Mouse (Mus musculus) neural tube, embryonic 11.5 days (tissue): ENCODE data around the gene Ccdc6. TPM values are rescaled to one million over a fixed set of nuclear protein-coding genes. Genes with fewer than 3 reads are reported as not detected.

Experiments used
- ATAC-seq: fragments of 200-750 bp; cut with Nextera tagmentation; 2 replicates; pipeline ENCODE4 v1.8.0; 2017; ENCODE audit warnings: moderate number of reproducible peaks, mild to moderate bottlenecking, moderate TSS enrichment, moderate library complexity; ENCODE audit not compliant: insufficient read depth, low FRiP score, low TSS enrichment
- DNase-seq: peaks from one replicate; pipeline ENCODE4 v3.0.0-alpha.2; 2015; ENCODE audit warnings: low spot score
- H3K27ac ChIP-seq: fragments of 300-500 bp; sonication (generic); 2 replicates; pipeline ENCODE4 v1.5.1; 2014; ENCODE audit warnings: low read depth, mild to moderate bottlenecking, low read length
- H3K27me3 ChIP-seq: fragments of 300-500 bp; sonication (generic); 2 replicates; pipeline ENCODE4 v1.6.1; 2014; ENCODE audit warnings: mild to moderate bottlenecking, low read length, mixed read lengths; ENCODE audit not compliant: control insufficient read depth, insufficient read depth
- H3K36me3 ChIP-seq: fragments of 300-500 bp; sonication (generic); 2 replicates; pipeline ENCODE4 v1.6.1; 2014; ENCODE audit warnings: mild to moderate bottlenecking, low read length, moderate library complexity, mixed read lengths; ENCODE audit not compliant: control insufficient read depth, insufficient read depth
- H3K4me1 ChIP-seq: fragments of 300-500 bp; sonication (generic); 2 replicates; pipeline ENCODE4 v1.6.1; 2014; ENCODE audit warnings: low read length, mixed read lengths; ENCODE audit not compliant: control insufficient read depth, insufficient read depth
- H3K4me2 ChIP-seq: fragments of 300-500 bp; sonication (generic); 2 replicates; pipeline ENCODE4 v1.6.1; 2014; ENCODE audit warnings: low read depth, mild to moderate bottlenecking, moderate library complexity
- H3K4me3 ChIP-seq: fragments of 300-500 bp; sonication (generic); 2 replicates; pipeline ENCODE4 v1.5.1; 2014; ENCODE audit warnings: low read depth, low read length
- H3K9ac ChIP-seq: fragments of 300-500 bp; sonication (generic); 2 replicates; pipeline ENCODE4 v1.6.1; 2014; ENCODE audit warnings: mild to moderate bottlenecking, low read length
- H3K9me3 ChIP-seq: fragments of 300-500 bp; sonication (generic); 2 replicates; pipeline ENCODE4 v1.6.1; 2016; ENCODE audit warnings: low read length; ENCODE audit not compliant: control insufficient read depth
- WGBS: fragments of 180-500 bp; shearing (Covaris S2); extraction: QIAGEN DNeasy Blood & Tissue Kit; methylation state at CpG from one replicate; pipeline ENCODE4 v1.1.7; 2014; 5-methylcytosine and 5-hydroxymethylcytosine counted together
- polyA plus RNA-seq: library from polyadenylated mRNA; unstranded; fragments of >200 nt; fragmentation: Nextera tagmentation; extraction: Ambion mirVana; gene quantifications from 2 replicates; pipeline ENCODE4 v1.2.1, GENCODE M21; 2014

Gene Ccdc6
- polyA plus RNA-seq, 1 experiment from 2014 or later: 21.6 TPM

DNA sequence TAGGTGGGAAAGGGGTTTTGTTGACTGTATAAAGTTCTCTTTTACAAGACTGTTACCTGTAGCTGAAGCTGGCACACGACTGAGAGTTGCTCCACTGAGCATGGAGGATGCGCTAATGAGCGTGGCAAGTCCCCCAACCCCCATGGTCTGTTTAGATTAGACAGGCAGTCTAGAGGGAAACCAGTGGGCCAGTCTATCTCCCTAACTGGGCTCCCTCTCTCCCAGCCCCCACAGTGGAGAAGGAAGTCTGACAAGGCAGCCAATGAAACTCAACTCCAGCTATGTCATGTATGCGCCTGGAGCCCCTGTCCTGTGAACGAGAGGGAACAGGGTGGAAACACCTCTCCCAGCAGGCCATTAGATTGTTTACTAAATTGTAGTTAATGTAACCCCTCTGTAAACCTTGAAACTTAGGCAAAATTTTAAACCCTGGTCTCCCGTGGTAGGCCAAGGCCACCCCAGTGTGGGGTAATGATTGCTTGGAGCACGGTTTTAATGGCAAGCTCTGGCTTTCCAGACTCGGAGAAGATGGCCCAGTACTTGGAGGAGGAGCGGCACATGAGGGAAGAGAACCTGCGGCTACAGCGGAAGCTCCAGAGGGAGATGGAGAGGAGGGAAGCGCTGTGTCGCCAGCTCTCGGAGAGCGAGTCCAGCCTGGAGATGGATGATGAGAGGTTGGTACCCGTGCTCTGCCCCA lies 77.7 kb downstream of the Ccdc6 start:
- whole genome bisulfite sequencing: 82% methylated on average over 16 of the region's 16 CpGs

DNA sequence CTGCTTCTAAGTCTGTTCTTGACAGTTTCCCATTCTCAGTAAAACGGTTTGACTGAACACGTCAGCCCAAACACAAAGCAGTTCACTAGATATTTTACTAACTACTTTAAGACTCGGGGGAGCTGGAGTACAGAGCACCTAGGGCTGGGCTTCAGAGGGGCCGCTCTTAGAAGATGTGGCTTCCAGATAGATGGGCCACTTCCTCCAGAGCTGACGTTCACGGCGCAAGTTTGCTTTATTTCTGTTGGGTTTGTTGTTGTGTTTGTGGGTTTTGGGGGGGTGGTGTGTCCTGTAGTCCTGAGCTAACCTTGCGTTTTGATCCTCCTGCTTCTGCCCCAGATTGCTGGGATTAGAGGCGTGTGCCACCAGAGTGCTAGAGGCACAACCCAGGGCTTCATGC lies 83.8 kb downstream of the Ccdc6 start:
- 91% methylated on average over 9 of the region's 9 CpGs for WGBS
- no peak overlapping the region for H3K9ac ChIP-seq
- H3K36me3 ChIP-seq: no peaks in the 10 kb centered on the region
- H3K4me3 ChIP-seq: no peak overlapping the region
- H3K27me3 ChIP-seq: no peaks in the 10 kb centered on the region
- no peaks in the 10 kb centered on the region for H3K4me1 ChIP-seq
- H3K4me2 ChIP-seq: no peak overlapping the region
- no peaks in the 10 kb centered on the region for H3K9me3 ChIP-seq
- H3K27ac ChIP-seq: no peak overlapping the region
- no peak for DNase-seq
- ATAC-seq: no peak

More for the DNA sequence above, 77.7 kb downstream of the Ccdc6 start:
- no peak overlapping the region for H3K9ac ChIP-seq
- H3K27me3 ChIP-seq: no peaks in the 10 kb centered on the region
- H3K4me2 ChIP-seq: no peak overlapping the region
- ATAC-seq (no peak), DNase-seq (no peak)
- H3K9me3 ChIP-seq: no peaks in the 10 kb centered on the region
- no peaks in the 10 kb centered on the region for H3K36me3 ChIP-seq
- H3K27ac ChIP-seq: no peak overlapping the region
- no peaks in the 10 kb centered on the region for H3K4me1 ChIP-seq
- H3K4me3 ChIP-seq: no peak overlapping the region

DNA sequence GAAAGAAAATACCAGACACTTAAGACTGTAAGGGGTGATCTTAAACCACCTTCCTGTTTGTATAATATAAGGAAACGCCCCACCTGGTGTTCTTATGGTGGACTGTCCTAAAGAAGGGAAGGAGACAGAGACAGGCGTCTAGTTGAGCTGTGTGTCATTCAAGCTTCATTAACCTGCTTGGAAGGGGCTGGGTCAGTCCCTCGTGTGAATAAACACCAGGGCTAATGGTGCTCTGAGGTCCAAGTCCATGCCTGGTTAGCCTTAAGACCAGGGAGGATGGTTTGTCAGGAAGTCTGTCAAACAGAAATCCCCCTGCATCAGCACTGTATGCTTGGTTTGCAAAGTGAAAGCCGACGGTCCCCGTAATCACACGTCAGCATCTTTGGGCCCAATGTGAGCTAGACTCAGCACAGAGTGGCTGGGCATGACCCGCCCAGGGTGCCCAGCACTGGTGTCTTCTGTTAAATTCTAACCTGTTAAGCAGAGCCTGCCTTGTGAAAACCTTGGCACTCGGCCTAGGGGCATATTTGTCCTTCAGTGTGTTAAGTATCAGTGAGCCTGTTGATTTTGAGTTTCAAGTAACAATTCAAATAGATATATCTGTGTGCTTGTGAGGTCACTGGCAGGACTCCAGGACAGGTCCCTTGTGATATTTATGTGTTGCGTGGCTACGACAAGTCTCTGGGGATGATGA lies 84.5 kb downstream of the Ccdc6 start:
- no peaks in the 10 kb centered on the region for H3K27me3 ChIP-seq
- H3K36me3 ChIP-seq: no peaks in the 10 kb centered on the region
- H3K9me3 ChIP-seq: no peaks in the 10 kb centered on the region
- ATAC-seq (no peak), DNase-seq (no peak)
- WGBS: 87% methylated on average over 11 of the region's 11 CpGs
- H3K4me2 ChIP-seq: no peak overlapping the region
- H3K27ac ChIP-seq: no peak overlapping the region
- H3K4me1 ChIP-seq: no peaks in the 10 kb centered on the region
- H3K4me3 ChIP-seq: no peak overlapping the region
- no peak overlapping the region for H3K9ac ChIP-seq

DNA sequence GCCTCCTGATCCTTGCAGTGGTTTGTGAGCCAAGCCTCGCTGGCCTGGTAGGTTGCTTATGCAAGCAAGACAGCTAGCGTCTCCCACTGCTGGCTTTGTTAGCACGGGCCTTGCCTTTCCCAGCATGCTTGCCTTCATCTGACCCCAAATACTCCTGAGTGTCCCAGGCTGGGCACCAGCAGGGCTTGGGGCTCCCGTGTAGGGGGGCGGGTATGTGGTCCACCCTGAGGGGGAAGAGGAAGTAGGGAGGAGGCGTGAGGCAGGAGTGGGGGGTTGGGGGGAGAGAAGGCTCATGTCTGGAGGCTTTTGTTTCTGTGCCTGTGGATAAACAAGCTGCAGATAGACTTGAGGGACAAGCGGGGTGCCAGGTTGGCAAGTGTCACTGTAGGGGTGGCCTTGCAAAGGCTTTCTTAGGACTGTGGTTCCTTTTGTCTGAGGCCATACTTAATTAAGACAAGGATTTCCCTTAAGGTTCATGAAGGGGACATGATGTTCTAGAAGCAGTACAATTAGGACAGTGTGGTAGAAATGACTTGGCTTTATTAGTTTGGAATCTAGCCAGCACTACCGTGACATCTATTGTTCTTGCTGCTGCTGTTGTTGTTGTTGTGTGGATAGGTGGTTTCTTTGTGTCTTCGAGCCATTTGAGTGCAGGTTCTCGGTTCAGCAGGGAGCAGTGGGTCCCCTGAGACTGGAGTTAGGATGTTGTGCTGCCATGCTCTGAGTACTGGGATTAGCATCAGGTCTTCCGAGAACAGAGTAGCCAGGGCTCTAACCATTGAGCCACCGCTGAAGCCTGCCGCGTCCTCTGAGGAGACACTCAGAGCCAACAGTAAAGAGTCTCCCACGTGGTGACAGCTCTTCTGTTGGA lies 86.5 kb downstream of the Ccdc6 start:
- 73% methylated on average over 15 of the region's 15 CpGs for WGBS
- H3K27me3 ChIP-seq: no peaks in the 10 kb centered on the region
- no peak for DNase-seq

DNA sequence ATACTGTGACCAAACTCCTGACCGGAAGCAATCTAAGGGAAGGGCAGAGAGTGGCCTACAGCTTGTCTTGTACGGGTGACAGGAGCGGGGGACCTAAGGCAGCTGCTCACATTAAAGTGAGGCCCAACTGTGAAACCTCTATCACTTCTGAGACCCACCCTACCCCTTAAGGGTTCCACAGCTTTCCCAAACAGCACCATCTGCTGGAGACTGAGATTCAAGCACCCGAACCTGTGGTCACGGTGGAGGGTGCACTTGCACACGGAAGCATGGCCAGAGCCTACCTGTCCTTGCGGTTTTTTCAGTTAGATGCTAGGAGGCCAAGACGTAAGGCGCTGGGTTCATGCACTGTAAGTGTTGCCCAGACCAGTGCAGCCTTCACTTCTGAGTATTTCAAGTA lies 89.2 kb downstream of the Ccdc6 start:
- Histone ChIP-seq H3K9me3 (no peaks in the 10 kb centered on the region), H3K36me3 (peaks cover 15% of the 10 kb centered on the region), H3K9ac (no peak overlapping the region), H3K4me2 (no peak overlapping the region), H3K27ac (no peak overlapping the region), H3K27me3 (no peaks in the 10 kb centered on the region), H3K4me1 (no peaks in the 10 kb centered on the region), H3K4me3 (no peak overlapping the region)
- WGBS: 80% methylated on average over 9 of the region's 9 CpGs
- ATAC-seq (no peak), DNase-seq (no peak)

More for the DNA sequence above, 86.5 kb downstream of the Ccdc6 start:
- Histone ChIP-seq H3K27ac (no peak overlapping the region), H3K4me1 (no peaks in the 10 kb centered on the region), H3K4me2 (no peak overlapping the region), H3K36me3 (peaks cover 6% of the 10 kb centered on the region), H3K4me3 (no peak overlapping the region), H3K9ac (no peak overlapping the region), H3K9me3 (no peaks in the 10 kb centered on the region)
- ATAC-seq: no peak

DNA sequence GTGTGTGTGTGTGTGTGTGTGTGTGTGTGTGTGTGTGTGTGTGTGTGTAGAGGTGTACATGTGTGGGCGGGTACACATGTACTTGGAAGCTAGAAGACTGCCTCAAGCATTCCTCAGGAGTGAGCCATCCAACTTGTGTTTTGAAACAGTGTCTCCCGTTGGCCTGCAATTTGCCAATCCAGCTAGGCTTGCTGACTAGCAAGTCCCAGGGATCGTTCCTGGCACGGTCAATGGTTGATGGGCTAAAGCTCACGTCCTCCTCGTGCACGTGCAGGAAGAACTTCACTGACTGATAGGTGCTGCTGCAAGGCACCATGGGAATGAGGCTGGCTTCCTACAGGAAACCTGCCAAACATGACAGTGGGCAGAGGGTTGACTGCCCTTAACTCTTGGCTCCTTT lies 89.7 kb downstream of the Ccdc6 start:
- ATAC-seq (no peak), DNase-seq (no peak)
- H3K9ac ChIP-seq: no peak overlapping the region
- no peak overlapping the region for H3K4me2 ChIP-seq
- no peaks in the 10 kb centered on the region for H3K27me3 ChIP-seq
- peaks cover 15% of the 10 kb centered on the region for H3K36me3 ChIP-seq
- H3K27ac ChIP-seq: no peak overlapping the region
- WGBS: 96% methylated on average over 7 of the region's 7 CpGs
- H3K9me3 ChIP-seq: no peaks in the 10 kb centered on the region
- H3K4me3 ChIP-seq: no peak overlapping the region
- H3K4me1 ChIP-seq: no peaks in the 10 kb centered on the region

DNA sequence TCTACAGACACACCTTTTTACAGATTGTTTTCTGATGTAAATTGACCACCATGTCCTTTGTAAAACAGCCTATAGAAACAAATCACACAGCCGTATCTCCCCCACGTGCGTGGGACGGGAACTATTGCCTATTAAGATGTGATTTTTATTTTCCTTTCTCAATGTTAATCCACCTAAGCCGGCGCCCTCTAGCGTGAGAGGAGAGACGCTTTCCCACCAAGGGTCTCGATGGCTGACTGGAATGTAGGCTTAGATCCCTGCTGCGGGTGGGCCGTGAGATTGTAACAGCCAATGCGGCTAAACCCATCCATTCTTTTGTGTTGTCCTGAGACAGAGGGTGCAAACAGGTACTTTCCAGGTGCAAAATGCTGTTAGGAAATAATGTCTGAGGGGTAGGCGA lies 92.9 kb downstream of the Ccdc6 start:
- no peak overlapping the region for H3K9ac ChIP-seq
- ATAC-seq: no peak

DNA sequence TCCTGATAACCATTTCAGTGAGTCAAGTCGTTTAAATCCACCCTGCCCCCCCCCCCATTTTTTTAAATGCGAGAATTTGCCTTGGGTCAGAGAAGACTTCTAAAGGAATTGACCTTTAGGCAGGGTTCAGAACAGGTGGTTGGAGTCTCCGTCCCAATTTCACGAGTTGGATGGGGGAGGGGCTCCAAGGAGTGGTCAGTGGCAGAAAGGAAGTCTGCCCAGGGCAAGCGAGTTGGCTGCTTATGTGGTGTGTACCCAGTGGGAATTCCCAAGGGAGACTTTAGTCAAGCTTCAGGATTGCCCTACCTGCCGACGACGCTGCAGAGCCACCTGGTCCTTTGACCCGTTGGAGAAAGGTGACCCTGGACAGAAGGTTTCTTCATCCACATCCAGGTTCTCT lies 97.4 kb downstream of the Ccdc6 start:
- H3K27me3 ChIP-seq: no peaks in the 10 kb centered on the region
- ATAC-seq (no peak), DNase-seq (no peak)
- no peak overlapping the region for H3K9ac ChIP-seq
- WGBS: 68% methylated on average over 9 of the region's 9 CpGs
- no peaks in the 10 kb centered on the region for H3K9me3 ChIP-seq
- no peaks in the 10 kb centered on the region for H3K4me1 ChIP-seq
- H3K36me3 ChIP-seq: peaks cover 2% of the 10 kb centered on the region; the same call in 1 of the 2 replicates
- H3K4me3 ChIP-seq: no peak overlapping the region
- H3K4me2 ChIP-seq: no peak overlapping the region
- H3K27ac ChIP-seq: no peak overlapping the region

More for the DNA sequence above, 92.9 kb downstream of the Ccdc6 start:
- no peak overlapping the region for H3K4me2 ChIP-seq
- WGBS: 87% methylated on average over 13 of the region's 13 CpGs
- no peaks in the 10 kb centered on the region for H3K4me1 ChIP-seq
- peaks cover 15% of the 10 kb centered on the region for H3K36me3 ChIP-seq
- H3K27me3 ChIP-seq: no peaks in the 10 kb centered on the region
- H3K27ac ChIP-seq: no peak overlapping the region
- no peaks in the 10 kb centered on the region for H3K9me3 ChIP-seq
- H3K4me3 ChIP-seq: no peak overlapping the region
- DNase-seq: no peak
